Mouse (Mus musculus) testis, postnatal 14 days (tissue): ENCODE measurements around the gene Lcorl.

ENCODE experiments used
- DNase-seq: peaks from one replicate; pipeline ENCODE4 v3.0.0; 2021; ENCODE audit warnings: low spot score

The Lcorl gene

DNA sequence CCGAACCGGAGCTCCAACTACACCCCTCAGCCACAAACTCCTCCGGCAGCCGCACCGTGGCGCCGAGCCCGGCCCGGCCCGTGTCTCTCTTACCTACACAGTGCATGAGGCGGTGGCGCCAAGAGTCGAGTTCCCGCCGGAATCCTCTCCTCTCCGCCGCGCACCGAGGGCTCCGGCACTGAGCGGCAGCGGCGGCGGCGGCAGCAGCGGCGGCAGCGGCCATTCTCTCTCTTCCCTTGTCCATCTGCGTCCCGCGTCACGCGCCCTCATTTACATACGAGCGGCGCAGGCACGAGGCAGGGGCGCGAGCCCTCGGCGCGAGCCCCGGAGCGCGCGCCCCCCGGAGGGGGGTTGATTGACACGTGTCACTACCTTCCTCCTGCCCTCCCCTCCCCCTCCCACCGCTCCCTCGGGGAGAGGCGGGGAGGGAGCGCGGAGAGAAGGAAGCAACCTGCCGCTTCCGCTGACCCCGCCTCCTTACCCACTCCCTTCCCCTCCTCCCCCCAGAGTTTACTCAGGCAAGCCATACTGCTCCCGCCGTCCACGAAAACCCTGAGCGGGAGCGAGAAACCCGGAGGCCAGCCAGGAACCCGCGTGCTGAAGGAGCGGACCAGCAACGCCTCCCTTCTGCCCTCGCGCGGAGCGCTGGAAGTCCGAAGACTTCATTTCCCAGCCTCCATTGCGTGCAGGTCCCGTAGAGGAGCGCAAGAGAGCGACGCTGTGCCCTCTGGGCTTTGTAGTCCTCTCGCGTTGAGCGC is at the start of gene Lcorl:
Gene Lcorl (minus strand): TSS at position 362 of the 758 bp plus-strand sequence.
- peak; percentile 96 for DNase-seq

DNA sequence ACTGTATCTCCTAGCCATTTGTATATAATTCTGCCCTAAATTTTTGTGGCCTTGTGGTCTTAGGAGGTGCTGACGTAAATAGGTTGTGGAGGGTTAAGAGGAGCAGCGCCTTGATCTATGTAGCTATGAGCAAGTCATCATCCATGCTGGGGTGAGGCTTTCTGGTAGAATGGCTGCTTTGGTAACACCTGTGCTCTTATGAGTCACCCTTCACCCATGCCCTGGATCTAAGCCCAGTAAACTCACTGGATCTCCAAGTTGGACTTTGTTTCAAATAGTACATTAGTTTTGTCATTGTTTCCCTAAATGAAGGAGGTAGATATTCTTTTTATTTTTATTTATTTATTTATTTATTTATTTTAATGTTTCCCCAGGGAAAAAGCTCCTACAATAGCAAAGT is 47.3 kb upstream of the Lcorl start:
- DNase-seq, result no peak

DNA sequence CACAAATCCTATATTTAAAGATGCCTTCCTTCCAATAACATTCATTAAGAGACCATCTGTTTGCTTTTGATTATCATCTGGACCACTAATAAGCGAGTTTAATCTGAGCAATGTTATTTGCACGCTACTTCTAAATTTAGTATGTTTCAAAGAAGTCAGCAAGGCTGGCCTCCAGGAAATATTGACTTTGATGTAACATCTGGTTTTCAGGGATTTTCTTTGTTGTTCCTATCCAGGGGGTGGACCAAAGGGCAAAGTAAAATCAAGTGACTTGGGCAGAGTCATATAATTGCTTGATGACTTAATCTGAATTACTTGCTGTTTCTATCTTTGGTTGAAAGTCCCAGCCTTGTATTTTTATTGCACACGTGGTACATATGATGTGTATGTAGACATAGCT is 45.8 kb upstream of the Lcorl start:
- no peak for DNase-seq

DNA sequence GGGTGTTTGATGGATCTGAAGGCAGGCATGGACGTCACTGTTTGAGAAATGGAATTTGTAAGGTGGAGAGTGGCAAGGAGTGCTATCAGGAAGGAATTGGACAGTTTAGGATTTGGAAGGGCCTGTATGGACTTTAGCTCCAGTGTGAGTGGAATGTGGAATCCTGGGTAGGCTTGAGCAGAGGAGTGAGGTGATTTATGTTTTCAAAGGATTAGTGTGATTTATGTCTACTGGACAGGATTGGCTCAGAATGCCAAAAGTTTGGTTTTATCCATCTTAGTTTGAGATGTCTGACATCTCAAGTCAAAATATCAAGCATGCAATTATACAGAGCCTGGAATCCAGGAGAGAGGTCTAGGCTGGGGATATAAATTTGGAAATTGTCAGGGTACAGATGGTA is 37.9 kb upstream of the Lcorl start:
- DNase-seq, result no peak

DNA sequence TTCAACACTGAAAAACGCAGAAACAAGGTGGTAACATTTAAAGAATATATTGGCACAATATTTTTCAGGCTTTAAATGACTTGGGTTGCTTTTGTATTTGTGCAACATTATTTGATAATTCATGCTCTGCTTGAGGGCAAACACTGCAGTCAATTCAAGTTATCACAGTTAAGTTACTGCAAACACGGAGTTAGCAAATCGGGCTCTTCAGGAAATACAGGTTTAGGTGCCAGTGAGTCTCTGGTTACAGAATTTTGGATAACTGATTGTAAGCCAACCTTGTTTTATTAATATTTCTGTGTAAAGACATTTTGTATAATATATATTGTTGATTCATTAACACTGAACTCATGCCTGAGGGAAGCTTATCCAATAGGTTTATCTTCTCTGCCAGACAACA is 36.3 kb upstream of the Lcorl start:
- DNase-seq, result no peak

DNA sequence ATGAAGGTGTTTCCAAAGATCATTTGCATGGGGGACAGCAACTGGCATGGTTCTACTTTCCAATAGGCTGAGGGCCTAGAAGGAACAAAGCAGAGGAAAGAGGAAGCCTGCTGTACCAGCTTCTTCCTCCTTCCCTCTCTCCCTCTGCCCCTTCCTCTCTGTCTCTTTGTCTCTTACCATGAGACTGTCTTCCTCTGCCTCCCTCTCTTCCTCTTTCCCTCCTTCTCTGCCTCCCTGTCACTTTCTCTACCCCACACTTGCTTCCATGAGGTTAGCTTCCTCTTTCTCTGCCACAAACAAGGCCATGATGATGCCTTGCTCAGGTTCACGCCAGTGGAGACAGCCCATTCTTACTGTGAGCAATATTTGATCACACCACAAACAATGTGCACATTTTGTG is 18.9 kb upstream of the Lcorl start:
- no peak for DNase-seq

DNA sequence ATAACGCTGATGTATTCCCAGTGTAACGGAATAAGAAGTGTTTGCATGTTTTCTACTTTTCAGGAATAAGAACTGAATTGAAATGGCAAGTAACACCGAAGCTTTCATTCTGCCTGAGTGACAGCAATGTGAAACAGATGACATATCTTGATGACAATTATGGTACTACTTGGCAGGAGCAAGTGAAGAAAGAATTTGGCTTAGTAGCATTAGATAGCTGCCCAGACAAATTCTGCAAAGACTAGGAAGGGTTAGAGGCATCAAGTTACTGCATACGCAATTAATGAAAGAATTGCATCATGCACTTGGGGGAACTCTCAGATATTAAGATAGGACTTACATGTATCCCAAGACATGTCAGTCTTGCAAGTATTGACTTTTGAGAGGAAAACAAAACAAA is 18.1 kb upstream of the Lcorl start:
- DNase-seq, result no peak

GRCm38 (mm10) chr5:45874284-45875030 is 17.0 kb upstream of the Lcorl start:
- no peak for DNase-seq

DNA sequence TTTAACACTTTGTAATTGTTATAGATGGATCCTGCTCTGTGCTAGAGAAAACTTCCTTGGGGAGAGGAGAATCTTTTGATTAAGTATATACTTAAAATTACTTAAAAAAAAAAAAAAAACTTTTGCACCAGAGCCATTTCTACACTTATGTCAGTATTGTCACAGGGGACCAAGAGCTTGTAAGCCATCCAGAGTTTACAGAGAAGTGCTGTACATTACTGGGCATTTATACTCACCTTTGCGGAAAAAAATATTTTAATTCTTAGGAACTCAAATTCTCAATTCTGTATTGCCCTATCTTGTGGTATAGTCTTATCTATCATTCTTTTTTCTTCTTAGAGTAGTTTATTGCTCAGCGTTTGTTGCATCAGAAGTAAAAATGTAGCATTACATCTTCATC is 953 bp upstream of the Lcorl start:
- DNase-seq, result no peak

DNA sequence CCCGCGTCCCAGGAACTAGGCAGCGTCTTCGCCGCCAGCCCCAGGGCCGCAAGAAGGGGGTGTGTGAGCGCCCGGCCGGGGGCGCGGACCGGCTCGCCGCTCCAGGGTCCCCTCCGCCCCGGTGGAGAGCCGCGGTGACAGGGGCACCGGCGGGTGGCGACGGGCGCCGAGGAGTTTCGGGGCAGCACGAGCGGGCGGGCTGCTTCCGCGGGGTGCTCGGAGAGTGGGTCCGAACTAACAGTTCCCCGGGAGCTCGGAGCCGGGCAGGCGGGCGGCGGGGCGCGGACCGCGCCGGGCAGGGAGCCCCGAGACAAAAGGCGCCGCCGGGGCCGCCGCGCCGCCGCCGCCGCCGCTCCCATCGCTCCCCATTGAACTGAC is 550 bp downstream of the Lcorl start:
- no peak for DNase-seq

DNA sequence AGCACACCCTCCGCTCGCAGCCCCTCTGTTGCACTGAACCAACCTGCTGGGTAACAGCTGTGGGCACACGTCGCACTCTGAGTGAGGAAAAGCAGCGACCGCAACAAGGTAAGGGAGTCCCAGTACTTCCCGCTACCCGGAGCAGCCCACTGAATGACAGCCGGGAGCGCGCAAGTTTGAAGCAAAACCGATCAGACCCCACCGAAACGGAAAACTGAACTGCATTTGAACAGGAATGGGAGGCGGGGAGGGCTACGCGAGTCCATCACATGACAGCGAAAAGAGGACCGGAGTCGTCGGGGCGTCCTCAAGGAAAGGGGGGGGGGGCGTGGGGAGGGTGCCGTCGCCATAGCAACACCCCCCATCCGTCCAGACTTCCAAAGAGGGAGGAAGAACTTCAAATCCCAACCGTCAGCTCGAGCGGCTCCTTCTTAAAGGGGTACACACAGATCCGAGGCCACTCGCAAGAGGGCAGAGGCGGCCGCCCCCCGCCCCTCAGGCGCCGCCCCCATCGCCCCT is 1.1 kb downstream of the Lcorl start:
- peak; percentile 78 for DNase-seq

DNA sequence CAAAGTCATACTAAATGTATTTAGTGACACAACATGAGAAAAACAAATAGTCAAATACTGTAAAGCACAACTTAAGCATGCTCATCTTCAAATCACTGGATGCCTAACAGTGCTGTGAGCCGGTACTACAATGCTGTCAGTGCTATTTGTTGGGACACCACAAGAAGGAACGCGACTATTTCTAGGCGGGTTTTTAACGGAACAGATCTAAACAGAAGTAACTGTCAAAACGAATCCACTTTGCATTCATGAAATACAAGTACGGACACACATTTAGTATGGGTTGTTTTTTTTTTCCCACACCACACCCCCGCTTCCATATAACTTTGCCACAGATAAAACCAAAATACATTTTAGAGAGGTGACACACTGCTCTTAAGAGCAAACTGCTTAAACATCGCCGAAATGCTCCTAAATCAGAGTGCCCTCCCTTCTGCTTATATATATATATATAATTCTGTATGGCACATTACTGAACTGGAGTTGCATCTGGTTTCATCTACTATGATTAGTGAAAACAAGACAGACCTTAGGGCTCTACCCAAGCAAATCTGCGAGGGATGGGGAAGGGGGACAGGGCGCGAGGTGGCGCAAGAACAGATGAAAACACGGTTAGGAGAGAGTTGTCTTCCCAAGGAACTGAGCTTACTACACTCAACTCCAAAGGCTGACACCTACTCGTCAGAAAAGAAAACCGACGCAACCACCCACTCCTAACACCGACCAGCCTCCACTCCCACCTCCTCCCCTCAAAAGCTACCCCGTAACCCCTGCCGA is 1.7 kb downstream of the Lcorl start:
- no peak for DNase-seq

DNA sequence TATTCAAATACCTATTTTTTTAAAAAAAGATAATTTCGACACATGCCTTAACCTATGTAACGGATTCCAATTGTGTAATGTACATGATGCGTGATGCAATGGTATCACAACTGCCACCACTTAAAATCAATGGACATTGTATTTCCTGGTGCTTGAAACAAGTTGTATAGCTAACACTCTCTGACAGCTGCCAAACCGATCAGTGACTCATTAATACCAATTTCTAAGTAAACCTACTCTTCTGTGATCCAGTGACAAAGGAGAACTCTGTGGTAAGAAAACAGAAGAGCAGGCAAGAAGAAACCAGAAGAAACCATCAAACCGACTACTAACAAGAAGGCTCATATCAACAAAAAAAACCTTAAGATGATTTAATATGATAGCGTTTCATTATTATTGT is 12.7 kb downstream of the Lcorl start:
- no peak for DNase-seq

DNA sequence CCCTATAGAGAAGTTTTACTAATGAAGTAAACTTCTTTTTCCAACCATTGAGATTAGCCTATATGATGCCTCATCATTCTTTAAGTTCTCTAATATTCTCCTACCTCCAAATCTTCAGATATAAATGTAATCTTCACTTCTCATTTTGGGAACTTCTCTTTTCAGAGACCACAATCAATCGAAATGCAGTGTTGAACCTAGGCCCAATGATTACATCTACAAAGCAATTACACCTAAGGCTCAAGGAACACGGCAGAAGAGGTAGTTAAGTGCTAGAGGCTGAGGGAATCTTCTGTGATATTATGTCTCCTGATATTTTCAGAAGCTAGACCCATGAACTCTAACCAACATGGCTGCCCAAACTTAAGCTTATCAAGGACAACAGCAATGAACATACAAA is 22.3 kb downstream of the Lcorl start:
- DNase-seq, result no peak

GRCm38 (mm10) chr5:45811527-45811926 is 45.9 kb downstream of the Lcorl start:
- no peak for DNase-seq

DNA sequence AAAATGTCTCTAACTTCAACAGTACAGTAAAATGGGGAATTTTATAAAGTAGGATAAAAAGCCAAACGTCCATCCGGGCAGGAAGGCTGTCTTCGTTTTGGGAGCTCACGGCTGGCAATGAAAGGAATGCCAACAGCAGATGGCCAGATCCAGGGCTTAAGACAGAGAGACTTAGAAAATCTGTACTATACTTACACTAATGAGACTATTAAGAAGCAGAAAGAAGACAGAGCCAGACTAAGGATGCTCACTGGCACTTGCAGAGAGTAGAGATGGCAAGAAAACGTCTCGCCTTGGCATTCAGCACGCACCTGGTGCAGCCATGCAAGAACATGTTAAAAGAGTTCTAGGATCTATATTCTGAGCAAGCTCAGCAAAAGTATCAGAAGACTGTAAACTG is 65.6 kb downstream of the Lcorl start:
- no peak for DNase-seq

DNA sequence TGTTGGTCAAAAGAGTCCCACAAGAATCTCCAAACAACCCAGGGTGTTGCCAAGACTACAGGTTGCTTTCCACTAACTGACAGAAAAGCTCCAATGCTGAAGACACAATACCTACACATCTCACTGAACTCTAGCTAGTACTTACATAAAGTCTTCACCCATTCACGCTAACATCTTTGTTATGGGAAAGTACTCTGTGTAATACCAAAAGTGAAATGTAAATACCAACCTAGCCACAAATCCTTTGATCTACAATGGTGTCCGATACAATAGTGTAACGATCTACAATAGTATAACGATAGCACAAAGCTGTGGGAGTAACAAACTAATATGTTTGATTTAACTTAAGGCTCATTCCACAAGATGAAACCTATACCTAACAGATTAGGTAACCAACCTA is 67.2 kb downstream of the Lcorl start:
- no peak for DNase-seq

GRCm38 (mm10) chr5:45757502-45758121 is 99.8 kb downstream of the Lcorl start:
- DNase-seq, result no peak

- DNase-seq, result no peak
These were observed 119.5 kb downstream of the Lcorl start for GRCm38 (mm10) chr5:45737911-45738310.

DNA sequence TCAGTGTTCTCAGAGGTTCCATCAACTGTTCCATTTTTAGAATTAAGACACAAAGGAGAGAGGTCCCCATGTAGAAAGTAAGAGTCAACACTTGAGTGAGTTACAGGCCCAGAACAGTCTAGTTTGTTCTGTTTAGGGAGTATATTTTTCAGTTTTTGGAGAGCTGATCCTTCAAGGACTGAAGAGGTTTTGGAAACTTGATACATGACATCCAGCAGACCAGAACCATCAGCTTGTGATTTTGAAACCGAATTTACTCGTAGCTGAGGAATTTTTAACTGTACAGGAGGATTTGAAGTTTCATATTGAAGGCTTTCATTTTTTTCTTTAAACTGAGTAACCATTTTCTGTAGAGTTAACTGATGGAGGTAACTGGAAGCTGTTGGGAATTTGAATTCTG is 123.7 kb downstream of the Lcorl start:
- DNase-seq, result no peak

GRCm38 (mm10) chr5:45718848-45719488 is 138.4 kb downstream of the Lcorl start:
- no peak for DNase-seq

- DNase-seq, result no peak
These were observed 147.8 kb downstream of the Lcorl start for GRCm38 (mm10) chr5:45709653-45710052.
